Mouse (Mus musculus) liver, adult 2 months (tissue): ENCODE measurements around the gene Akap9.

Experiments used
- CTCF ChIP-seq: fragments of 200-500 bp; IDR thresholded peaks from 2 replicates; pipeline ENCODE4 v1.5.1; 2011; ENCODE audit warnings: low read depth, low read length, control low read depth
- POLR2A ChIP-seq: fragments of 200-500 bp; IDR thresholded peaks from 2 replicates; pipeline ENCODE4 v1.6.1; 2011; ENCODE audit warnings: low read length, control low read depth; ENCODE audit not compliant: insufficient read depth; ENCODE audit errors: extremely low read depth

GRCm38 (mm10) chr5:4039351-4039750 lies 111.5 kb downstream of the Akap9 start:
- TF ChIP-seq CTCF = no peak
- no peak for TF ChIP-seq POLR2A
